Mouse (Mus musculus): ENCODE measurements around the gene Tecpr2. TPM values are rescaled to one million over a fixed set of nuclear protein-coding genes. Genes with fewer than 3 reads are reported as not detected.

The Tecpr2 gene
- total and polyA plus RNA-seq, 3 experiments: 2.8 to 7.5 (median 3.1) TPM

DNA sequence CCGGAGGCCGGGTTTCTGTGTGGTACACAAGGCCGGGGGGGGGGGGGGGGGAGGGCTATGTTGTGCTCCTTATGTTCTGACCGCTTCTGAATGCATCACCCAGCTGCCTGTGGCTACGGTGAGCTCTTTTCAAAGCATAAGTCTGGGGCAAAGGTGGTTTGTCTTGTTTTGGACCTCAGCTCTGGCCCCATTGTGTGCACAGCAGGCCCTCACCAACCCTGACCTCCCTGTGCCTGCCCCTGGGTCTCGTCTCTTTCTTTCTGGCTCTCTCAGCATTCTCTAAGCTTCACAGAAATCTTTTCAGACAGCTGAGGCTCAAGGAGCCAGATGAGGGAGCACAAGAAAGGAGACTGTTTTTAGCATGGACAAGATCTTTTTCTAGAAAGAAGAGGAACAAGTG, 23.5 kb upstream of the Tecpr2 start:
- no peaks in the 10 kb centered on the region for H3K79me2 ChIP-seq (replicated peaks; ENCODE audit: control insufficient read depth, extremely low read depth, insufficient read depth, poor library complexity, severe bottlenecking)
- in situ Hi-C loops (cut with MboI; ENCODE audit: low pct_ligation_motif_present, low pct_unique_long_range_greater_than_20kb, low sequenced_read_pairs): no loop called here
- DNase-seq (ENCODE audit: extremely low read depth): no peak
- H3K27me3 ChIP-seq (replicated peaks): no peaks in the 10 kb centered on the region
- peaks cover 3% of the 10 kb centered on the region for H3K9me3 ChIP-seq (replicated peaks; ENCODE audit: low read length)
- dilution Hi-C loops (cut with MboI; ENCODE audit: extremely low pct_ligation_motif_present, extremely low pct_unique_long_range_greater_than_20kb, low sequenced_read_pairs): no loop called here
- H3K4me2 ChIP-seq (ENCODE audit: insufficient read depth, low read depth, poor library complexity, severe bottlenecking): no peak overlapping the region
- no peak overlapping the region for H3K4me3 ChIP-seq (replicated peaks in 1 of 3; ENCODE audit: low read depth in 2 of 3, low read length in 2 of 3, poor library complexity in 1 of 3)
- no peak for TF ChIP-seq MXI1 (IDR thresholded peaks at IDR 0.05; ENCODE audit: low read depth, low read length)
- no peak for TF ChIP-seq CHD2 (IDR thresholded peaks at IDR 0.05; ENCODE audit: low read length)
- no peak for TF ChIP-seq BHLHE40 (IDR thresholded peaks at IDR 0.05; ENCODE audit: low read depth, low read length)
- no peak for TF ChIP-seq RAD21 (IDR thresholded peaks at IDR 0.05; ENCODE audit: low read depth, low read length)
- no peak for TF ChIP-seq CHD1 (IDR thresholded peaks at IDR 0.05; ENCODE audit: low read depth, low read length)
- no peak for TF ChIP-seq ZKSCAN1 (IDR thresholded peaks at IDR 0.05; ENCODE audit: borderline replicate concordance, low read depth, low read length)
- no peak for TF ChIP-seq USF2 (conservative IDR thresholded peaks at IDR 0.05; ENCODE audit: low read depth, low read length)
- TF ChIP-seq PAX5 (IDR thresholded peaks at IDR 0.05; ENCODE audit: low read length): no peak
- no peak for TF ChIP-seq MYC (IDR thresholded peaks at IDR 0.05; ENCODE audit: low read depth, low read length)
- no peak for TF ChIP-seq UBTF (IDR thresholded peaks at IDR 0.05; ENCODE audit: low read depth, low read length)
- no peak for TF ChIP-seq ZC3H11A (IDR thresholded peaks at IDR 0.05; ENCODE audit: low read depth, low read length)
- TF ChIP-seq IRF4 (IDR thresholded peaks at IDR 0.05; ENCODE audit: low read depth, low read length): no peak
- TF ChIP-seq SIN3A (IDR thresholded peaks at IDR 0.05; ENCODE audit: low read length): no peak
- H3K4me1 ChIP-seq (ENCODE audit: control insufficient read depth in 1 of 2, insufficient read depth in 2 of 2): no peaks in the 10 kb centered on the region
- no peak overlapping the region for H3K9ac ChIP-seq (ENCODE audit: insufficient read depth, low read depth)
- peaks cover 78 to 92% of the 10 kb centered on the region in 2 experiments for H3K36me3 ChIP-seq (replicated peaks in 1 of 2; ENCODE audit: control insufficient read depth in 1 of 2, insufficient read depth in 1 of 2, low read length in 1 of 2)
- H3K27ac ChIP-seq (ENCODE audit: insufficient read depth, low read depth): no peak overlapping the region

DNA sequence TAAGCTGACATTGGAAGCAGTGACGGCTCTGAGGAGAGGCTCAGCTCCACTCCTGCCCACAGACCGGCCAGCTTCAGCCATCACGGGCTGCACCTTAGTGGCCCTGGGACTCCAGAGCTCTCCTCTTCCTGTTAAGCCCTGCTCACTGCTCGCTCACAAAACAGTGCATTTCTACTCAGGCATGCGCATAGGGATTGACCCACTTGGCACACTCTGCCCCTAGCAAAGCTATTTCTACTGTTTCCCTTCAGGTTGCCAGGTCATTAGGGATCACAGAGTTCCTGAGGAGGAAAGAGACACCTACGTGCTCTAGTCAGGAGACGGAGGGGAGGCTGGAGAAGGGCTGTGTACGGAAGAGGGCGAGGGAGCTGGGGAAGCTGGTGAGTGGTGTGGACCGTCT, 23.1 kb upstream of the Tecpr2 start:
- Histone ChIP-seq H3K9ac (ENCODE audit: insufficient read depth, low read depth) (no peak overlapping the region), H3K4me3 (replicated peaks in 1 of 3; ENCODE audit: low read depth in 2 of 3, low read length in 2 of 3, poor library complexity in 1 of 3) (no peak overlapping the region), H3K27me3 (replicated peaks) (no peaks in the 10 kb centered on the region), H3K36me3 (replicated peaks in 1 of 2; ENCODE audit: control insufficient read depth in 1 of 2, insufficient read depth in 1 of 2, low read length in 1 of 2) (peaks cover 78 to 92% of the 10 kb centered on the region in 2 experiments), H3K27ac (ENCODE audit: insufficient read depth, low read depth) (no peak overlapping the region), H3K4me2 (ENCODE audit: insufficient read depth, low read depth, poor library complexity, severe bottlenecking) (no peak overlapping the region), H3K4me1 (ENCODE audit: control insufficient read depth in 1 of 2, insufficient read depth in 2 of 2) (no peaks in the 10 kb centered on the region), H3K9me3 (replicated peaks; ENCODE audit: low read length) (peaks cover 3% of the 10 kb centered on the region), H3K79me2 (replicated peaks; ENCODE audit: control insufficient read depth, extremely low read depth, insufficient read depth, poor library complexity, severe bottlenecking) (no peaks in the 10 kb centered on the region)
- in situ Hi-C loops (cut with MboI; ENCODE audit: low pct_ligation_motif_present, low pct_unique_long_range_greater_than_20kb, low sequenced_read_pairs): no loop called here
- no peak for DNase-seq (ENCODE audit: extremely low read depth)
- dilution Hi-C loops (cut with MboI; ENCODE audit: extremely low pct_ligation_motif_present, extremely low pct_unique_long_range_greater_than_20kb, low sequenced_read_pairs): no loop called here
- TF ChIP-seq POLR2AphosphoS2 (IDR thresholded peaks at IDR 0.05; ENCODE audit: low read depth, low read length): no peak
- no peak for TF ChIP-seq JUND (conservative IDR thresholded peaks at IDR 0.05; ENCODE audit: low read depth, low read length)
- TF ChIP-seq ELF1 (IDR thresholded peaks at IDR 0.05; ENCODE audit: low read depth, low read length): no peak
- TF ChIP-seq IRF4 (IDR thresholded peaks at IDR 0.05; ENCODE audit: low read depth, low read length): no peak
- TF ChIP-seq CTCF (conservative IDR thresholded peaks at IDR 0.05 in 1 of 2, IDR thresholded peaks at IDR 0.05 in 1 of 2; ENCODE audit: low read depth in 2 of 2, low read length in 2 of 2): no peak
- no peak for TF ChIP-seq KAT2A (IDR thresholded peaks at IDR 0.05; ENCODE audit: insufficient replicate concordance, low read length)
- no peak for TF ChIP-seq RCOR1 (conservative IDR thresholded peaks at IDR 0.05; ENCODE audit: low read depth, low read length)
- TF ChIP-seq PAX5 (IDR thresholded peaks at IDR 0.05; ENCODE audit: low read length): no peak
- no peak for TF ChIP-seq MAFK (IDR thresholded peaks at IDR 0.05; ENCODE audit: insufficient replicate concordance, low read length)
- no peak for TF ChIP-seq GABPA (IDR thresholded peaks at IDR 0.05; ENCODE audit: insufficient replicate concordance, low read depth, low read length)
- no peak for TF ChIP-seq HCFC1 (IDR thresholded peaks at IDR 0.05; ENCODE audit: low read depth, low read length)
- no peak for TF ChIP-seq SIN3A (IDR thresholded peaks at IDR 0.05; ENCODE audit: low read length)
- no peak for TF ChIP-seq ZC3H11A (IDR thresholded peaks at IDR 0.05; ENCODE audit: low read depth, low read length)
- no peak for TF ChIP-seq TBP (conservative IDR thresholded peaks at IDR 0.05; ENCODE audit: low read depth, low read length)
- no peak for TF ChIP-seq ZMIZ1 (IDR thresholded peaks at IDR 0.05; ENCODE audit: low read depth, low read length)
- TF ChIP-seq CHD1 (IDR thresholded peaks at IDR 0.05; ENCODE audit: low read depth, low read length): no peak

Data from CH12.LX (cell line).